Mouse (Mus musculus): Measurements from ENCODE around the gene Pid1. TPM values are rescaled to one million over a fixed set of nuclear protein-coding genes. Genes with fewer than 3 reads are reported as not detected.
"Not testable (repeated sequence)": the region's sequence is repeated elsewhere in the genome, so short reads cannot be mapped to it uniquely, and the experiment has no call there.

The Pid1 gene
- polyA plus RNA-seq, 1 experiment from 2014 or later = 84.9 TPM

GRCm38 (mm10) chr1:84332797-84333196 lies 31.2 kb downstream of the Pid1 start:
- H3K4me3 ChIP-seq (ENCODE audit: low read depth, low read length); H3K4me2 ChIP-seq (replicated peaks; ENCODE audit: low read depth, low read length); H3K36me3 ChIP-seq (ENCODE audit: control insufficient read depth, insufficient read depth, low read length); H3K4me1 ChIP-seq (replicated peaks; ENCODE audit: control insufficient read depth, insufficient read depth, low read length); H3K9me3 ChIP-seq (ENCODE audit: control insufficient read depth, low read length); H3K27me3 ChIP-seq (ENCODE audit: control insufficient read depth, insufficient read depth, low read length); H3K27ac ChIP-seq (ENCODE audit: low read depth, low read length); DNase-seq (ENCODE audit: low spot score); H3K9ac ChIP-seq (ENCODE audit: low read depth, low read length): not testable (repeated sequence)
- WGBS = 26% methylated on average over 3 of the region's 3 CpGs
- ATAC-seq (ENCODE audit: low FRiP score) = peak; percentile 70; the same call in 1 of the 2 replicates

GRCm38 (mm10) chr1:84331861-84332260 lies 32.1 kb downstream of the Pid1 start:
- H3K4me3 ChIP-seq (ENCODE audit: low read depth, low read length); H3K36me3 ChIP-seq (ENCODE audit: control insufficient read depth, insufficient read depth, low read length); H3K4me2 ChIP-seq (replicated peaks; ENCODE audit: low read depth, low read length); ATAC-seq (ENCODE audit: low FRiP score); H3K27me3 ChIP-seq (ENCODE audit: control insufficient read depth, insufficient read depth, low read length); H3K9me3 ChIP-seq (ENCODE audit: control insufficient read depth, low read length); H3K27ac ChIP-seq (ENCODE audit: low read depth, low read length); H3K9ac ChIP-seq (ENCODE audit: low read depth, low read length); DNase-seq (ENCODE audit: low spot score); H3K4me1 ChIP-seq (replicated peaks; ENCODE audit: control insufficient read depth, insufficient read depth, low read length): not testable (repeated sequence)
- 84% methylated on average over 12 of the region's 12 CpGs for WGBS

DNA sequence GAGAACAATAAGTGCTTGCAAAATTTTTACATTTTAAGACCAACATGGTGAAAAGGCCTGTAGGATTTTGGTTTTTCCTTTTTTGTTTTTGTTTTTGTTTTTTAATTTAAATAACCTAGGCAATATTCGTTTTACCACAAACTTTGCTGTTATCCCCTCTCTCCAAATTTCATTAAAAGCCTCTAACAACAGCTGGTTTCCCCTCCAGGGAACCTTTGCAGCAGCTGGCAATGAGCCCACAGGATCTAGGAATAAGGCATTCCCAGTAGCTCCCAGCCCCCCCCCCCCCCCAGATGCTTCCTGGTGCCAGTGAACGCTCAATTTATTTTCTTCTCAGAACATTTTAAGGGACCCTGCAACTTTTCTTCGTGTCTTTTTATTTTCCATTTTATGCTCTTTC lies 38.7 kb downstream of the Pid1 start:
- Histone ChIP-seq H3K9ac (ENCODE audit: low read depth, low read length) (no peak overlapping the region), H3K4me3 (ENCODE audit: low read depth, low read length) (no peak overlapping the region), H3K27ac (ENCODE audit: low read depth, low read length) (no peak overlapping the region), H3K4me2 (replicated peaks; ENCODE audit: low read depth, low read length) (no peak overlapping the region), H3K9me3 (ENCODE audit: control insufficient read depth, low read length) (no peaks in the 10 kb centered on the region), H3K36me3 (ENCODE audit: control insufficient read depth, insufficient read depth, low read length) (no peaks in the 10 kb centered on the region), H3K4me1 (replicated peaks; ENCODE audit: control insufficient read depth, insufficient read depth, low read length) (no peaks in the 10 kb centered on the region), H3K27me3 (ENCODE audit: control insufficient read depth, insufficient read depth, low read length) (no peaks in the 10 kb centered on the region)
- 71% methylated on average over 3 of the region's 3 CpGs for WGBS
- ATAC-seq (ENCODE audit: low FRiP score) (no peak), DNase-seq (ENCODE audit: low spot score) (no peak)

DNA sequence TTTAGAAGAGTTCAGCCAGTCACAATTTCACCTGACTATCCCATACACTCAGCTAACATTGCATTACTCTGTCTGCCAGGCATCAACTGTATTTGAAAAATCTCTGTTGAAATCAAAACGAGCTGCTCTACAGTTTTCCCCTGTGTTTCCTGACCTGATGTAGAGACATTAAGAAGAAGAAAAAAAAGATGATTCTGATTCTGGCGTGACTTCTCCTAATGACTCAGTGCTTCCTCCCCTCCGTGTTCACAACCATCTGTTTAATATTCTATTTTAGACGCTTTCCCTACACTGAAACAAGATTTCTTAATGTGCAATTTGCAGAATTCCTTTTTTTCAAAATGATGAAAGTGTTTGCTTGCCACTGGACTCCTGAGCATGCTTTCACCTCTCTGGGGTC lies 42.7 kb downstream of the Pid1 start:
- no peak overlapping the region for H3K27ac ChIP-seq (ENCODE audit: low read depth, low read length)
- no peak overlapping the region for H3K9ac ChIP-seq (ENCODE audit: low read depth, low read length)
- WGBS = 80% methylated on average over 4 of the region's 4 CpGs
- no peak overlapping the region for H3K4me2 ChIP-seq (replicated peaks; ENCODE audit: low read depth, low read length)
- H3K4me1 ChIP-seq (replicated peaks; ENCODE audit: control insufficient read depth, insufficient read depth, low read length) = no peaks in the 10 kb centered on the region
- no peak for ATAC-seq (ENCODE audit: low FRiP score)
- no peak for DNase-seq (ENCODE audit: low spot score)
- H3K4me3 ChIP-seq (ENCODE audit: low read depth, low read length) = no peak overlapping the region
- H3K9me3 ChIP-seq (ENCODE audit: control insufficient read depth, low read length) = no peaks in the 10 kb centered on the region
- no peaks in the 10 kb centered on the region for H3K27me3 ChIP-seq (ENCODE audit: control insufficient read depth, insufficient read depth, low read length)
- H3K36me3 ChIP-seq (ENCODE audit: control insufficient read depth, insufficient read depth, low read length) = no peaks in the 10 kb centered on the region

GRCm38 (mm10) chr1:84318569-84318968 lies 45.4 kb downstream of the Pid1 start:
- Histone ChIP-seq H3K4me3 (ENCODE audit: low read depth, low read length) (no peak overlapping the region), H3K9me3 (ENCODE audit: control insufficient read depth, low read length) (no peaks in the 10 kb centered on the region), H3K4me1 (replicated peaks; ENCODE audit: control insufficient read depth, insufficient read depth, low read length) (no peaks in the 10 kb centered on the region), H3K4me2 (replicated peaks; ENCODE audit: low read depth, low read length) (no peak overlapping the region), H3K27ac (ENCODE audit: low read depth, low read length) (no peak overlapping the region), H3K36me3 (ENCODE audit: control insufficient read depth, insufficient read depth, low read length) (no peaks in the 10 kb centered on the region), H3K9ac (ENCODE audit: low read depth, low read length) (no peak overlapping the region), H3K27me3 (ENCODE audit: control insufficient read depth, insufficient read depth, low read length) (no peaks in the 10 kb centered on the region)
- DNase-seq (ENCODE audit: low spot score) = no peak
- 83% methylated on average over 1 of the region's 1 CpGs for WGBS
- no peak for ATAC-seq (ENCODE audit: low FRiP score)

GRCm38 (mm10) chr1:84317827-84318226 lies 46.2 kb downstream of the Pid1 start:
- WGBS = 94% methylated on average over 1 of the region's 1 CpGs
- no peak overlapping the region for H3K4me2 ChIP-seq (replicated peaks; ENCODE audit: low read depth, low read length)
- no peak for DNase-seq (ENCODE audit: low spot score)
- H3K36me3 ChIP-seq (ENCODE audit: control insufficient read depth, insufficient read depth, low read length) = no peaks in the 10 kb centered on the region
- no peak overlapping the region for H3K27ac ChIP-seq (ENCODE audit: low read depth, low read length)
- no peak for ATAC-seq (ENCODE audit: low FRiP score)
- H3K9me3 ChIP-seq (ENCODE audit: control insufficient read depth, low read length) = no peaks in the 10 kb centered on the region
- H3K27me3 ChIP-seq (ENCODE audit: control insufficient read depth, insufficient read depth, low read length) = no peaks in the 10 kb centered on the region
- no peaks in the 10 kb centered on the region for H3K4me1 ChIP-seq (replicated peaks; ENCODE audit: control insufficient read depth, insufficient read depth, low read length)
- no peak overlapping the region for H3K4me3 ChIP-seq (ENCODE audit: low read depth, low read length)
- no peak overlapping the region for H3K9ac ChIP-seq (ENCODE audit: low read depth, low read length)

DNA sequence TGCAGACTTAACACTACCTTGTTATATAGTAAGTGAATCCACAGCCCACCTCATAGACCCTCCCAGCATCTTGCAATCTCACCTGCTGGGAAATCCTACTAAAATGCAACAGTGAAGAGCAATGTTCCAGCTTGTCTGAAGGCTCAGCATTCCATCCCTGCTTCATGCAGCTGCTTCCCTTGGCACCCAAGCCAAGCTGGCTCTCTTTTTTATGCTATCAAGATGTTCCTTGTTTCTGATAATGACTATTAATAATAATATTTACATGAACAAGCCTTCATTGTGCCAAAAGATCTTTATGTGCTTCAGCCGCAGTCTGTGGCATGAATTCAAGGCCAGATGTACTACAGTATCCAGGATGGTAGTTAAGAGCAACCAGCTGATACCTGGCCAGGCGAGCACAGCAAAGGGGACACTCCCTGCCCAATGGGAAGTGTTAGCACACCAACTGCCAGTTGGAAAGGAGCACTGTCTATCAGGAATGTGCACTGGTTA lies 54.0 kb downstream of the Pid1 start:
- WGBS = 85% methylated on average over 2 of the region's 2 CpGs
- H3K4me2 ChIP-seq (replicated peaks; ENCODE audit: low read depth, low read length) = no peak overlapping the region
- H3K9me3 ChIP-seq (ENCODE audit: control insufficient read depth, low read length) = no peaks in the 10 kb centered on the region
- no peaks in the 10 kb centered on the region for H3K4me1 ChIP-seq (replicated peaks; ENCODE audit: control insufficient read depth, insufficient read depth, low read length)
- DNase-seq (ENCODE audit: low spot score) (no peak), ATAC-seq (ENCODE audit: low FRiP score) (no peak)
- no peak overlapping the region for H3K4me3 ChIP-seq (ENCODE audit: low read depth, low read length)
- no peaks in the 10 kb centered on the region for H3K36me3 ChIP-seq (ENCODE audit: control insufficient read depth, insufficient read depth, low read length)
- H3K9ac ChIP-seq (ENCODE audit: low read depth, low read length) = no peak overlapping the region
- no peaks in the 10 kb centered on the region for H3K27me3 ChIP-seq (ENCODE audit: control insufficient read depth, insufficient read depth, low read length)
- no peak overlapping the region for H3K27ac ChIP-seq (ENCODE audit: low read depth, low read length)

GRCm38 (mm10) chr1:84305713-84306421 lies 58.1 kb downstream of the Pid1 start:
- ATAC-seq (ENCODE audit: low FRiP score) (no peak), DNase-seq (ENCODE audit: low spot score) (no peak)
- 76% methylated on average over 16 of the region's 16 CpGs for WGBS
- Histone ChIP-seq H3K27me3 (ENCODE audit: control insufficient read depth, insufficient read depth, low read length) (no peaks in the 10 kb centered on the region), H3K9me3 (ENCODE audit: control insufficient read depth, low read length) (no peaks in the 10 kb centered on the region), H3K27ac (ENCODE audit: low read depth, low read length) (no peak overlapping the region), H3K4me1 (replicated peaks; ENCODE audit: control insufficient read depth, insufficient read depth, low read length) (no peaks in the 10 kb centered on the region), H3K9ac (ENCODE audit: low read depth, low read length) (no peak overlapping the region), H3K36me3 (ENCODE audit: control insufficient read depth, insufficient read depth, low read length) (no peaks in the 10 kb centered on the region), H3K4me2 (replicated peaks; ENCODE audit: low read depth, low read length) (no peak overlapping the region), H3K4me3 (ENCODE audit: low read depth, low read length) (no peak overlapping the region)

DNA sequence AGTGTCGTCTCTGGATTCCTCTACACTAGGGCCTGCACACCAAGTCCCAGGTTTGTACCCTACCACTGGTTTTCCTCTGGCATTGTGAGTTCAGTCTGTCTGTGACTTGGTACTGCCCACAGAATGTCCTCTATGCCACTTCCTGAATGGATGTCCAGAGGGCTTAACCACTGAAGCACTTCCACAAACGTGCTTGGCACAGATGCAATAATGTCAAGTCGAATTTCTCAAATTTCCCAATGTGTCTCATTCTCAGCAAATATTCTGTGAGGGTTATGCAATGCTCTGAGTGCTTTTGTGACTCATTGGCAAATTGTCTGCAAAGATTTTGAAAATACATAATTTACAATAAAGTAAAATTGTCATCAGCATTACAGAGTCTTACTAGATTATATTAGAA lies 61.2 kb downstream of the Pid1 start:
- Histone ChIP-seq H3K9me3 (ENCODE audit: control insufficient read depth, low read length) (no peaks in the 10 kb centered on the region), H3K4me2 (replicated peaks; ENCODE audit: low read depth, low read length) (no peak overlapping the region), H3K4me3 (ENCODE audit: low read depth, low read length) (no peak overlapping the region), H3K27me3 (ENCODE audit: control insufficient read depth, insufficient read depth, low read length) (no peaks in the 10 kb centered on the region), H3K4me1 (replicated peaks; ENCODE audit: control insufficient read depth, insufficient read depth, low read length) (no peaks in the 10 kb centered on the region), H3K27ac (ENCODE audit: low read depth, low read length) (no peak overlapping the region), H3K36me3 (ENCODE audit: control insufficient read depth, insufficient read depth, low read length) (no peaks in the 10 kb centered on the region), H3K9ac (ENCODE audit: low read depth, low read length) (no peak overlapping the region)
- DNase-seq (ENCODE audit: low spot score) = no peak
- WGBS = 79% methylated on average over 3 of the region's 3 CpGs
- ATAC-seq (ENCODE audit: low FRiP score) = no peak

Measured in hindbrain, embryonic 11.5 days (tissue).